In the genomic region with DNA sequence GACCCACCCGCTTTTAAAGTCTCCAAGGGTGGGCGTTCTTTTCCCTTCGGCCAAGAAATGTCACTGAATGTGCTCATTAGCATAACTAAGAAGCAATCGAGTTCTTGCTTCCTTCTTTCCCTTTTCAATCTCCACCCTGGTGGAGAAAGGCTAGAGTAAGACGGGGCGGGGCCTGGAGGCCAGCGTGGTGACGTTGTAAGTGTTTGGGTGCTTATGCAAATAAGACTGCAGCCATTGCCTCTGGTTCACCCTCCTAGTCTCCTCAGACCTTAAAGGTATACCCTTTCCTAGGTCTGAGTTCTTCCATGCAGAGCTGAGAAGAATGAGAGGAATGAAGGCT, we compare ENCODE assay signal across 7 mouse cellular contexts. TPM values are rescaled to one million over a fixed set of nuclear protein-coding genes. Genes with fewer than 3 reads are reported as not detected.
A peak's percentile ranks its signal among the peaks of the same experiment; 100 is the strongest.
DNase-seq lines count a peak whose midpoint lies in the region; ATAC-seq and TF ChIP-seq lines count a peak whose summit lies in the region.

No protein-coding gene starts in this region.

- peak overlapping the region; percentile 77; the same call in 1 of the 2 replicates for H3K27ac ChIP-seq in forebrain, embryonic 14.5 days (ENCODE audit: low read depth, low read length)
- H3K27ac ChIP-seq in intestine, postnatal 0 days (ENCODE audit: low read depth, low read length) = no peak overlapping the region

- 0% methylated on average over 8 of the region's 8 CpGs for whole genome bisulfite sequencing in forebrain, embryonic 14.5 days
- 0% methylated on average over 8 of the region's 8 CpGs for WGBS in intestine, postnatal 0 days

- H3K4me1 ChIP-seq in forebrain, embryonic 14.5 days (ENCODE audit: control insufficient read depth, insufficient read depth, low read length) = no peaks in the 10 kb centered on the region
- H3K4me1 ChIP-seq in intestine, postnatal 0 days (replicated peaks; ENCODE audit: control insufficient read depth, insufficient read depth, low read length) = peaks cover 6% of the 10 kb centered on the region; the same call in 1 of the 2 replicates

- no peaks in the 10 kb centered on the region for H3K36me3 ChIP-seq in forebrain, embryonic 14.5 days (ENCODE audit: control insufficient read depth, insufficient read depth, low read length)
- H3K36me3 ChIP-seq in intestine, postnatal 0 days (ENCODE audit: control insufficient read depth, insufficient read depth) = no peaks in the 10 kb centered on the region

- no peaks in the 10 kb centered on the region for H3K9me3 ChIP-seq in forebrain, embryonic 14.5 days (replicated peaks; ENCODE audit: control insufficient read depth, low read length)
- no peaks in the 10 kb centered on the region for H3K9me3 ChIP-seq in intestine, postnatal 0 days (ENCODE audit: control insufficient read depth)

- ATAC-seq in forebrain, embryonic 14.5 days = peak; percentile 88
- peak; percentile 90 for ATAC-seq in intestine, postnatal 0 days

- peak overlapping the region; percentile 58 for H3K4me3 ChIP-seq in forebrain, embryonic 14.5 days (ENCODE audit: low read depth, low read length)
- H3K4me3 ChIP-seq in intestine, postnatal 0 days (ENCODE audit: low read depth, low read length) = peak overlapping the region; percentile 45

- intact Hi-C loops in left cerebral cortex, postnatal 4 days (cut with DNase I) = no loop called here

- TF ChIP-seq CTCF in intestine, postnatal 0 days (IDR thresholded peaks at IDR 0.05; ENCODE audit: low read depth) = peak; percentile 35

- peak overlapping the region; percentile 71 for H3K9ac ChIP-seq in forebrain, embryonic 14.5 days (ENCODE audit: low read length)
- no peak overlapping the region; the same call in 1 of the 2 replicates for H3K9ac ChIP-seq in intestine, postnatal 0 days (ENCODE audit: low read depth, low read length)

- H3K4me2 ChIP-seq in forebrain, embryonic 14.5 days (ENCODE audit: low read length) = peak overlapping the region; percentile 91
- H3K4me2 ChIP-seq in intestine, postnatal 0 days (replicated peaks; ENCODE audit: low read depth) = peak overlapping the region; percentile 82

- H3K27me3 ChIP-seq in forebrain, embryonic 14.5 days (replicated peaks; ENCODE audit: control insufficient read depth, insufficient read depth, low read length) = no peaks in the 10 kb centered on the region
- peaks cover 18% of the 10 kb centered on the region; the same call in 1 of the 2 replicates for H3K27me3 ChIP-seq in intestine, postnatal 0 days (replicated peaks; ENCODE audit: control insufficient read depth, insufficient read depth, low read length)

- peak; percentile 97 for DNase-seq in ZHBTc4 (ENCODE audit: low read depth, low spot score)
- peak; percentile 20 for DNase-seq in c-Kit-positive CD71-positive TER-119-positive erythroid progenitor cells, embryonic 14.5 days (ENCODE audit: low spot score)
- DNase-seq in forebrain, embryonic 14.5 days (ENCODE audit: low spot score) = peak; percentile 92
- peak; percentile 77 for DNase-seq in left cerebral cortex, postnatal 4 days
- DNase-seq in mesoderm, embryonic 11.5 days (ENCODE audit: low read depth, low spot score) = peak; percentile 82
- peak; percentile 4 for DNase-seq in skeletal muscle tissue, adult 2 months (ENCODE audit: low read depth, low spot score)

RNA-seq across cellular contexts. Expression of a gene that starts 1.5 kb away (rescaled TPM):
- 57.6 and 74.8 TPM in 2 replicates for polyA plus RNA-seq in forebrain, embryonic 14.5 days (2014; fragmentation: Nextera tagmentation; extraction: Ambion mirVana)
- 1.6 and 2.2 TPM in 2 replicates for polyA plus RNA-seq in intestine, postnatal 0 days (2015; fragmentation: Nextera tagmentation; extraction: Ambion mirVana)
- total RNA-seq in left cerebral cortex, postnatal 4 days (2021) = 100 to 1,000 TPM; 142 to 157 TPM

Comparison
In these comparisons a context has a peak if more than half of its experiments do, and no peak if none do; other contexts are left out.
1. DNase-seq: peak in every context shown above with its lines; median percentile 97 in ZHBTc4; 92 in forebrain, embryonic 14.5 days; 82 in mesoderm, embryonic 11.5 days; 77 in left cerebral cortex, postnatal 4 days; 20 in c-Kit-positive CD71-positive TER-119-positive erythroid progenitor cells, embryonic 14.5 days; 4 in skeletal muscle tissue, adult 2 months.
2. RNA of a gene that starts 1.5 kb away (polyA plus RNA-seq): 57.6 to 74.8 TPM in forebrain, embryonic 14.5 days; 1.6 to 2.2 TPM in intestine, postnatal 0 days; every median in the first group is over 10 times any median in the second.